Mouse (Mus musculus) B cell, adult 67 days (primary cell): ENCODE results near the gene Rapgef3. TPM values are rescaled to one million over a fixed set of nuclear protein-coding genes. Genes with fewer than 3 reads are reported as not detected.

Source experiments
- total RNA-seq, 2 experiments: library from RNA; stranded (reverse); gene quantifications; 4 replicates each; pipeline ENCODE4 v1.2.4; 2023

The Rapgef3 gene
- 1 to 10 TPM; 3.3 to 5.9 TPM for total RNA-seq

DNA sequence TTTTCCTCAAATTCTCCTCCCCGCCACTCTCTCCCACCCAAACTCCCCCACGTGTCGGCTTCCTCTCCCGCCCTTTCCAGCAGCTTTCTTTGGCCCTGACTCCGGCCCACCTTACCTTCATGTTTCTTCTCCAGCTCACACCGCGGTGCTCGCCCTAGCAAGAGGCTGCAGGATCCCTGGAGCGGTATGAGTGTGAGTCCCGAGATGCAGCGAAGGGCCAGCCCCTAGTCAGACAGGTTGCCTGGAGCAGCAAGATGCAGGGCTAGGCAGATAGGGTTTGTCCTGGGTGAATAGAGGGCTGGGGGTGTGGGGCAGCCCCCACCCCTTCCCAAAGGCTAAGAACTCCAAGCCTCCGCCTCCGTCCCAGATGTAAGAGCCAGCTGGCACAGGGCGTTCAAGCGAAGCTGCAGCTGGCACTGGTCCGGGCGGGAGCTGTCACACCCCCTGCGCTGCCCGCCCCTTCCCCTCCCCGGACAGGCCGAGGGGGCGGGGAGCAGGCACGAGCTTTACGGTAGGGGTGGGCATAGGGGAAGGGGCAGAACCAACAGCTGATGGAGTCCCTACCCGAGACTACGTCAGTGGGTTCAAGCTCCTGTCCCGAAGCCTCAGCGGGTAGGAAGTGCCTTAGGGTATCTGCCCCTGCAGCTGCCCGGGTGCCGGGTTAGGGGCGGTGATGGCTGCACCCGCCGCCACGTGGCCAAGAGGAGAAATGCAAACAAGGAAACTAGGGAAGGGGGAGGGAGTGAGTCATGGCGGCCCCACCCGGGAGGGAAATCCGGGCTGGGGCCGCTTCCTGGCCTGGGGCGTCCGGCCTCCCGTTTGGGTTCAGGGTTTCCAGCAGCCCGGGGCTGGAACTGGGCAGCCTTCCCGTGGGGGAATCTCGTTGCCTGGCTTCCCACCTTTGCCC lies at the start of gene Rapgef3:
TSS of gene Rapgef3 (minus strand) at position 693 of the 907 bp plus-strand sequence.

DNA sequence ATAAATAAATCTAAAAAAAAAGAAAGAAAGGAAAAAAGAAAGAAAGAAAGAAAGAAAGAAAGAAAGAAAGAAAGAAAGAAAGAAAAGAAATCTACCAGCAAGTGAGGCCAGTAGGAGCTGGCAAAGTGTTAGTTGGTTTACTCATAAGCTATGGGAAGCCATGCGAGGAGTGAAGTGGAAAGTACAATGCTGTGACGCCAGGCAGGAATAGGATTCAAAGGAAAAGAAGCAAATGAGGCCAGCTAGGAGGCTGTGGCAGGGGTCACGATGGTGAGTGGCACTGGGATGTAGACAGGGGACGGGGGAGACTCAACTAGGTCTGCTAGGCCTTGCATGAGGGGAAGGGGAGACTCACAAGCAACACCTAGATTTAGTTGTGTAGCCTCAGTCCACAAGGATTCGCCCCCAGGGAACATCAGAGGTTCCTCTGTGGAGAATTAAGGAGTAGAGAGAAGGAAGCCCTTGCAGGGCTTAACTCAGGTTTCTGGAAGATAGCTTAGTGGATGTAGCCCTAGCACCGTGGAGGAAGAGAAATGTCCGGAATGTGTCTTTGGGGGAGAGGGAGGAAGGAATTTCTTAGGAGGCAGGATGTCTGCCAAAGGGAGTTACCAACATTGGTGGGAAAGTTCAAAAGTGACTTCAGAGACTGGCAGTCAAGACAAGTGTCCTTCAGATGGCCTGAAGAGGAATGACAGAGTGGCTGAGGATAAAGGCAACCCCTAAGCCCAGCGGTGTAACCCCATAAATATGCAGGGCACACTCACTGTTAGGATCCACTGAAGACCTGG lies 10.7 kb upstream of the Rapgef3 start, which contains the start of gene Slc48a1:
TSS of gene Slc48a1 (plus strand) at position 210 of the 788 bp plus-strand sequence.

DNA sequence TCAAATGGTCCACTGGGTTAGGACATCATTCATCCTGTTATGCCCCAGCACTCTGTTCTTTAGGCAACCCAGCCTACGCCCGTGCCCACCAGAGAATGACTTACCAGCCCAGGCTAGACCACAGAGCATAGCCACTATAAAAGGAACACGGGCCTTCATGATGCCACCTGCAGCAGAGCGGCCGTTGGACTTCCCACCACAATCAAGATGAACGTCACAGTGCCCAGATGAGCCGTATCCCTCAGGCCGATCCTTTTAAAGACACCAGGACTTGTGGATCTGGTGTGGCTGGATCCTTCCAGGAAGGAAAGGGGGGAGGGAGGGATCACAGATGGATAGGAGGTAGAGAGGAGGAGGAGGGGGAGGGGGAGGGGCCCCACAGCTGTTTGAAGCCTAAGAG lies 36.7 kb downstream of the Rapgef3 start, which contains the start of gene Endou:
TSS of gene Endou (minus strand) at position 229 of the 400 bp plus-strand sequence.

DNA sequence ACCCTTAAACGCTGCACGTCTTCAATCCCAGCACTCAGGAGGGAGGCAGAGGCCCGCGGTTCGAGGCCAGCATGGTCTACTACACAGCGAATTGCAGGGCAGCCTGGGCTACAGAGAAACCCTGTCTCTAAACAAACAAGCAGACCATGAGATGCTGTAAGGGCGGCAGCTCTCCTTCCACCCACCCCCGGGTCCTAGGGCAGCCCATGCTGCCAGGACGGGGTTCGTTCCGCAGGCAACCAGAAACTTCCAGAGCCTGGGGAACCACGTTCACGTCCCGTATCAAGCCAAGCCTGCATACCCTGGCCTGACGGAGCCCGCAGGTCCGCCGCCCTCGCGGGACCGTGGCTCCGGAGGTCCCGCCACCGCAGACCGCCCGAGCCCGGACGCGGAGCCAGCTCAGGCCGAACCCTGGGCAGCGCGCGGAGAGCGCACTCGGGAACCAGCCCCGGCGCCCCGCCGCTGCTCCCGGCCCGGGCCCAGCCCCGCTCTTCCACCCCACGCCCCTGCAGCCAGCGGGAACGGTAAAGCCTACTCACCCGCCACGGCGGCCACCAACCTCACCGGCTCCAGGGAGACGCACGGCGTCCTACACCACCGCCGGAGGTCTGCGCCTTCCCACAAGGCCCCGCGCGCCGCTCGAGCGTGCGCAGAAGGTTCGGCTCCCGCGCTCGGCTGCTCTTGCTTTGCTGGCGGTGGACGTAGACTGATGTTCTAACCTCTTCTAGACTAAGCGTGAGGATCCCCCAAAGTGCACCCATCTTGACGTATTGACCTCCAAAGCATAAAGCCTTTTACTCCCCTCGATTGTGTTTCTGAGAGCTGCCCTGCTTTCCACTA lies 62.3 kb downstream of the Rapgef3 start, which contains the start of gene Rpap3:
TSS of gene Rpap3 (minus strand) at position 615 of the 840 bp plus-strand sequence.

Other genes starting within 250 kb of the Rapgef3 start
- gene Rpap3, start 62.1 kb downstream of the Rapgef3 start, total RNA-seq, result 10 to 100 TPM; 19.5 to 21.8 TPM
- gene Endou, start 36.6 kb downstream of the Rapgef3 start, total RNA-seq, result 1 to 10 TPM; 6.5 to 6.6 TPM
- gene Slc48a1, start 10.5 kb upstream of the Rapgef3 start, total RNA-seq, result 10 to 100 TPM; 16.1 to 30.8 TPM
- gene Hdac7, start 76.5 kb upstream of the Rapgef3 start, total RNA-seq, result 100 to 1,000 TPM; 138 to 158 TPM
- gene Vdr, start 142.7 kb upstream of the Rapgef3 start, total RNA-seq, result under 1 TPM; 0.33 to 0.75 TPM
- gene Tmem106c, start 196.2 kb upstream of the Rapgef3 start, total RNA-seq, result 10 to 100 TPM; 21.5 to 23.0 TPM
- not detected for gene Col2a1, start 236.7 kb upstream of the Rapgef3 start, total RNA-seq